Mouse (Mus musculus) CD4-positive, CD25-positive, alpha-beta regulatory T cell, adult 4 months (primary cell): ENCODE results near the gene Spryd3. TPM values are rescaled to one million over a fixed set of nuclear protein-coding genes. Genes with fewer than 3 reads are reported as not detected.
"Not testable (repeated sequence)": the region's sequence is repeated elsewhere in the genome, so short reads cannot be mapped to it uniquely, and the experiment has no call there.

Source experiments
- ATAC-seq: one replicate; pipeline ENCODE4 v1.8.0; 2017
- polyA plus RNA-seq, 2 experiments: library from polyadenylated mRNA; unstranded; fragments of 100-300 nt; shearing (Covaris generic); gene quantifications; one replicate each; pipeline ENCODE4 v1.2.1; 2017

Spryd3 gene
- polyA plus RNA-seq, 2 experiments from 2014 or later: 28.8 to 65.3 TPM

- no peak for ATAC-seq
These were observed 36.8 kb downstream of the Spryd3 start for GRCm38 (mm10) chr15:102099260-102099659.

DNA sequence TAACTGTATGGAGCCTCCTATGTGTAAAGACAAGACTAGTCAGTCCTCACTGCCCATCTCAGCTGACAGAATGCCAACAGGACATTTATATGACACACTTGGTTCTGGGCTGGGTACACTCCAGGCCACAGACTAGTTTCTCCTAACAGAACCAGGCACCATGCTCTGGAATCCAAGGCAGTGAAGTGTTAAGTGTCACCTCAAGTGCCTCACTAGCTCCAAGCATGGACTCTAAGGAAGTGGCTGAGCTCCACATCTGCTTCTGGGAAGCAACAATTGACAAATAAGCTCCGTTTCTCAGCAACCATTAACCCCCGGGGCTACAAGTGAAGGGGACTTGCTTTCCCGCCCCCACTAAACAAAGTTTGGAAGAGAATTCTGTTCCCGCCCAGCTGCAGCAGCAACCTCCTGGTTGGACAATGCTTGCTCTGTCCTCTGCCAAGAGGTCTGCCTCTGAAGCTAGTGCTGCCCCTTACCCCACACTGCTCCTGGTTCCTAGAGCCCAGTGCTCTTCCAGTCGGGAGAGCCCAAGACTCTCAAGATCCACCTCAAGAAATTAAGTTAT, 38.0 kb downstream of the Spryd3 start:
- ATAC-seq: no peak

- ATAC-seq: no peak
These were observed 38.7 kb downstream of the Spryd3 start for GRCm38 (mm10) chr15:102097147-102097915.

DNA sequence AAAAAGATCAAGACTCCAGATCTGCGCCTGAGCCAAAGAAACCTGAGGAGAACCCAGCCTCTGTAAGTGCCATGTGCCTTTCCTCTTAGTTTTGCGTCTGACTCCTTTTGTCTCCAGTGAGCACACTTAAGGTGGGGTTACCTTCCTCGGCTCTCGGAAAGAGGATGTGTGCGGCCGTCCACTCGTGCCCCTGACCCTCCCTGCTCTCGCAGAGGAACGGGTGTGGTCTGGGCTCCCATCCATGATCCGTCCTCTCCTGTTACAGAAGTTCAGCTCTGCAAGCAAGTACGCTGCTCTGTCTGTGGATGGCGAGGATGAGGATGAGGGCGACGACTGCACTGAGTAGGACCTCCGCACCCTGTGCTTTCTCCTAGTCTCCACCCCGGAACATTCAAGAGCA, 41.0 kb downstream of the Spryd3 start:
- no peak for ATAC-seq

GRCm38 (mm10) chr15:102094157-102094556, 41.9 kb downstream of the Spryd3 start:
- ATAC-seq: no peak

- ATAC-seq: no peak
These were observed 43.8 kb downstream of the Spryd3 start for GRCm38 (mm10) chr15:102092222-102092621.

DNA sequence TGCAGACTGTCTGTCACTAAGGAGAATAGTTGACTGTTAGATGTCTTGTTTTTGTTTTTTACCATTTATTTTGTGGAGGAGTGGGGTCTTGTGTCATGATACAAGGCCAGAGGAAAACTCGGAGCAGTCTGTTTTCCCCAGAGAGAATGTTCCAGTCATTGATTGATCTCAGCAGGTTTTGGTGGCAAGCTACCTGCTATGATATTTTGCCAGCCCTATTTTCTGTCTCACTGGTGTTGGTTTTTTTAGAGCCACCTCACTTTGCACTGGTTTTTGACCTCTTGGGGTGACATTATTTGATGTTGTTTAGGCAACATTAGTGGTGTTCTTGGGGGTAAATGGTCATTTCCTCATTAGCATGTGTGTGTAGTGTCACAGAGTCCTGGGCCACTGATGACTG, 44.3 kb downstream of the Spryd3 start:
- ATAC-seq: no peak

GRCm38 (mm10) chr15:102091063-102091679, 44.9 kb downstream of the Spryd3 start:
- peak; percentile 53 for ATAC-seq

GRCm38 (mm10) chr15:102089914-102090585, 46.0 kb downstream of the Spryd3 start:
- ATAC-seq: no peak

GRCm38 (mm10) chr15:102083028-102083427, 53.0 kb downstream of the Spryd3 start:
- ATAC-seq: no peak

DNA sequence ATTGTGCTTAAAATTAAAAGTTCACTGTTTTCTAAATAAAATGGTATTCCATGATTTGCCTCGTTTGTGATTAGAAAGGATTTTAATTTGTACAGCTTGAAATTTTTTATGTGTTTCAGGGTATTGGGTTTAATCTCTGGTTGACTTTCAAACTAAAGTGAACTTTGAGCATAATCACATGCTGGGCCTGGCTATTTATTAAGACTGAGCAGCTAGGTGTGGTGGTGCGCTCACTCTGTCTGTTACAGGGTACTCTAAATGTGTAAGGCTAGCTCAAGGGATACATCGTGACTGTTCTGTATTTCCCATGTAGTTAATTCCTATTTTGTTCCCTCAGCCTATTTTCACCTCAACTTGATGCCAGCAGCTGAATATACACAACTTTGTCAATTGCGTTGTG, 53.9 kb downstream of the Spryd3 start:
- no peak for ATAC-seq

DNA sequence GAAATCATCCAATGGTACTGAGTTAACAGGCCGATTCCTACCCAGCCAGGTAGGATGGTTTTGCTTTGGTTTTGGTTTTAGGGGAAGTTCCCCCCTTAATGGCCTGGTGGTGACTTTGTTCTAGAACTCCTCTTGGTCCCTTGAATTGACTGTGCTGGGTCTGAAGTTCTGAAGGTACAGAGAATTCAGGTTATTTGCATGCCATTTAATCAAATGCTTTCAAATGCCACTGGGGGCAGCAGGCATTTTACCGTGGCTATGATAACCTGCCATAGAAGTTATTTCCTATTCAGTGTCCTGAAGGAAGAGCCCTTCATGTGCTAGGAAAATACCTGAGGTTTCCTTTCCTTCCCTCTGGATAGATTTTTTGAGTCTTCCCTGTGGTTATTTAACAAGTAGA, 55.6 kb downstream of the Spryd3 start:
- ATAC-seq: no peak

DNA sequence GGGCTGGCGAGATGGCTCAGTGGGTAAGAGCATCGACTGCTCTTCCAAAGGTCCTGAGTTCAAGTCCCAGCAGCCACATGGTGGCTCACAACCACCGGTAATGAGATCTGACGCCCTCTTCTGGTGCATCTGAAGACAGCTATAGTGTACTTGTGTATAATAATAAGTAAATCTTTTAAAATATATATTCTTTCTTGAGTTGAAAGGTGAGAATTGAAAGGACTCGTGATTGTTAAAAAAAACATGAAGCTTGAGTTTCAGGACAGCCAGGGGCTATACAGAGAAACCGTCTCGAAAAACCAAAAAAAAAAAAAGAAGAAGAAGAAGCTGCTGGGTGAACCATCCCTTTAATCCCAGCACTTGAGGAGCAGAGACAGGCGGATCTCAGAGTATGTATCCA, 56.1 kb downstream of the Spryd3 start:
- not testable (repeated sequence) for ATAC-seq

DNA sequence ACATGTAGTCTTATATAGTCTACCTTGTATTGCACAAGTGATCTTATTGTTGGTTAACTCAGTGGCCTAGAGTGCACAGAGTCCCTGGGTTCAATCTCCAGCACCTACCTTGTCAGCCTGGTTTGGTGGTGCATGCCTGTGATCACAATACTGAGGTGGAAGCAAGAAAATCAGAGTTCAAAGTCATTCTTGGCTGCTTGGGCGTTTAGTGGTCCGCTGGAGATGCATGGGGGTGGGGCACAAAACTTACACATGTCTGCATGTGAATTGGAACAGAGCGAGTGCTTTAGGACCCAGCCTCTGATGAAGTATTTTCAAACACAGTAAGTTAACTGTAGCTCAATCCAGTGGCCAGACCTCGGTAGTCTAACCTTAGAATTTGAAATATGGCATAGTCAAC, 56.8 kb downstream of the Spryd3 start:
- ATAC-seq: no peak

- ATAC-seq: no peak
These were observed 58.8 kb downstream of the Spryd3 start for GRCm38 (mm10) chr15:102077111-102077677.

- ATAC-seq: no peak
These were observed 61.0 kb downstream of the Spryd3 start for GRCm38 (mm10) chr15:102074876-102075585.

GRCm38 (mm10) chr15:102074070-102074731, 61.8 kb downstream of the Spryd3 start:
- ATAC-seq: peak; percentile 30

DNA sequence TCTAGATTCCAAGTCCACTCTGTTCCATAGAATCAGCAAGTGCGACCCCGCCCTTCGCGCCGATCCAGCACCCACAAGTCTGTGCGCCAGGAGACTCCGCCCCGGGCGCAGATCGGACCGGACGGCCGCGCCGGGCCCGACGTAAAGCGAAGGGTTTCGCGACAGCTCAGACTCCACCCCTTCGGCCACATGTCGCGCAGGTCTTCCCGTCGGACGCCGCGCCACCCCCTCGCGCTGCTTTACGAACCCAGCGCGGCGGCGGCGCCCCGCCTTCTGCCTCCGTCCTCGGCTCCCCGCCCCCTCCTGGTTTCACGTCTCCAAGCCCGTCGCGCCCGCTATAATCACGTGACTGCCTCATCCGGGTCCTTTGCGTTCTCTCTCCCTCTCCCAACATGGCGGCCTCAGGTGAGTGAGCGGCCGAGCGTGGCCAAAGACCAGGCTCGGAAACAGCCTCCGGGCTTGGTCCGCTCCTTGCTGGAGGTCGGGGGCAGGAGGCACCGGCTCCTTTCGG, 62.4 kb downstream of the Spryd3 start, which contains the start of gene Eif4b:
Gene Eif4b, plus strand, starts transcription at position 215 of the 511 bp plus-strand sequence.
- ATAC-seq: peak; percentile 94

GRCm38 (mm10) chr15:102072963-102073558, 63.0 kb downstream of the Spryd3 start:
- ATAC-seq: no peak

DNA sequence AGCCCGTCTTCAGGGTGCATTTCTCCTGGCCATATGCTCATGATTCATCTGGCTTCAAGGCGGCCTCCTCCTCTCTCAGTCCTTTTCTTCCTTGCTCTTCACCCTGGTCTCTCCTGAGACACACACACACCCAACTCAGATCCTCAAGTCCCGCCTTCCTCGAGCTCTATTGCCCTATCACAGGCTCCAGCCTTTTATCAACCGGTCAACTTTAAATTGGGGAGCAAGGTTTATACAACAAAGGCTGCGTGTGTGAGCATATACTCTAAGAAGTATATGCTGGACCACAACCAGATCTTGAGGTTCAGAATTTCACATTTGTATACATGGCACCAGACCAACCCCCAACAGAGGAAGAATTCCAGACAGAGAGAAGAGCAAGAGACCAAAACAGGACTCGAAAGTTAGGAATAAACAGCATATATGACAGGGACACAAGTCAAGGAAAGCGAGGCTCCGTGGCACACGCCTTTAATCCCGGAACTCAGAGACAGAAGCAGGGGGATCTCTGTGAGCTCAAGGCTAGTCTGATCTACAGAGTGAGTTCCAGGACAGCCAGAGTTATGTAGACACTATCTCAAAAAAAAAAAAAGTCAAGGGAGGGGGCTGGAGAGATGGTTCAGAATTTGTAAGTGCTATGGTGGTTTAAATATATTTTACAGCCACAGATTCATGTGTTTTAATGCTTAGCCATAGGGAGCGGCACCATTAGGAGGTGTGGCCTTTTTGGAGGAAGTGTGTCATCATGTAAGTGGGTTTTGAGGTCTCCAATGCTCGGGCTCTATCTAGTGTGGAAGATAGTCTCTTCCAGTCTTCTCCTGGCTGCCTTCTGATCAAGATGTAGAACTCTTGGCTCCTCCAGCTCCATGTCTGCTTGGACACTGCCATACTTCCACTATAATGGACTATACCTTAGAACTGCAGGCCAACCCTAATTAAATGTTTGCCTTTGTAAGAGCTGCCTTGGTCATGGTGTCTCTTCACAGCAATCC, 65.3 kb downstream of the Spryd3 start:
- ATAC-seq: no peak
